Mouse (Mus musculus) ES-E14 (cell line): ENCODE results near the gene Ttc37.

ENCODE experiments used
- CHD2 ChIP-seq: IDR thresholded peaks from 2 replicates; pipeline ENCODE4 v1.6.1; 2014; ENCODE audit warnings: mild to moderate bottlenecking, low read depth, low read length, inconsistent platforms
- HCFC1 ChIP-seq: IDR thresholded peaks from 2 replicates; pipeline ENCODE4 v1.6.1; 2012; ENCODE audit warnings: low read length, inconsistent platforms, borderline replicate concordance; ENCODE audit not compliant: insufficient read depth
- MAFK ChIP-seq: IDR thresholded peaks from 2 replicates; pipeline ENCODE4 v1.6.1; 2014; ENCODE audit warnings: mild to moderate bottlenecking, low read depth, low read length, inconsistent platforms; ENCODE audit not compliant: insufficient read depth
- ZC3H11A ChIP-seq: IDR thresholded peaks from 2 replicates; pipeline ENCODE4 v1.6.1; 2012; ENCODE audit warnings: low read depth, mild to moderate bottlenecking, inconsistent platforms, low read length, borderline replicate concordance
- ZNF384 ChIP-seq: IDR thresholded peaks from 2 replicates; pipeline ENCODE4 v1.6.1; 2012; ENCODE audit warnings: low read depth, low read length, inconsistent platforms

DNA sequence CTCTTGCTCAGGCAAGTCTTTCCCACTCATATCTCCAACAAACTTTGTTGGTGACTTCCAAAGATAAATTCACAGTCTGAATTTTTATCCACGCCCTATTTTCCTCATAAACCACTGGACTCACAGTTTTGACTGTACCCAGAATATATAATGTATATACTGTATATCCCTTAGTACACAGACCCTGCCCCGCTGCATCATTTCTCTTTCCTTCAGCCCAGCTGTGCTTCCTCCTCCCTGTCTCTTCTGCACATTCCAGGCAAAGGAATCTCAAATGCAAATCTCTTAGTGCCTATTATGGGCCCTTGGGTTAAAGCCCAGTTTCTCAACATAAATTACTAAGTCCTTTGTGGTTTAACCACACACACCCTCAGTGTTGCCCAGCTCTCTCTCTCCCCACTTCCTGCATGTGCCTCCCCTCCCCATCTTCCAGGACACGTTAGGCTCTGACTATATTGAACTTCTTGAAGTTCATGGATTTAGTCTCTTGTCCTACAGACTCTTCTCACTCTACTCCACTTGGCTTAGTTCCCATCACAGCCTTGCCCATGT lies 98.8 kb downstream of the Ttc37 start:
- TF ChIP-seq HCFC1 (no peak), MAFK (no peak), ZC3H11A (no peak), CHD2 (no peak), ZNF384 (no peak)
